19 mouse cellular contexts compared by ENCODE assay signal in genomic region chr2:118708472-118708871, GRCm38 (mm10). TPM values are rescaled to one million over a fixed set of nuclear protein-coding genes. Genes with fewer than 3 reads are reported as not detected.
DNase-seq lines count a peak whose midpoint lies in the region; TF ChIP-seq lines count a peak whose summit lies in the region.
"Had no signal": no experiment of that assay in that cellular context is flagged by ENCODE, and none has a peak within 500 bp of the region (broad histone marks: within the 10 kb centered on the region; RNA-seq: fewer than 3 reads in every experiment).

No protein-coding gene starts in this region.

- H3K4me3 ChIP-seq in testis, adult 2 months (ENCODE audit: control insufficient read depth, low read depth, low read length): peak overlapping the region; percentile 79
- H3K4me3 ChIP-seq: embryonic facial prominence, embryonic 10.5 days; embryonic facial prominence, embryonic 12.5 days; forebrain, embryonic 13.5 days; forebrain, embryonic 15.5 days had no signal

- TF ChIP-seq CTCF in testis, adult 2 months (IDR thresholded peaks at IDR 0.05; ENCODE audit: control insufficient read depth, insufficient read depth, insufficient replicate concordance, low read depth, low read length): no peak

- H3K27ac ChIP-seq in testis, adult 2 months (ENCODE audit: control insufficient read depth, insufficient read depth, low read depth, low read length): no peak overlapping the region
- H3K27ac ChIP-seq: embryonic facial prominence, embryonic 10.5 days; embryonic facial prominence, embryonic 12.5 days; forebrain, embryonic 13.5 days; forebrain, embryonic 15.5 days had no signal

- no peak for TF ChIP-seq POLR2A in testis, adult 2 months (IDR thresholded peaks at IDR 0.05; ENCODE audit: control insufficient read depth, low read depth, low read length)

- H3K27me3 ChIP-seq in testis, adult 2 months (ENCODE audit: control insufficient read depth, insufficient read depth, low read length): no peaks in the 10 kb centered on the region

- peak; percentile 44 for DNase-seq in heart, postnatal 4 days
- DNase-seq in heart, adult 8-10 months (ENCODE audit: low spot score): no peak
- no peak for DNase-seq in testis, postnatal 10 days (ENCODE audit: low spot score)
- no peak for DNase-seq in left cerebral cortex, adult 11 months (ENCODE audit: low spot score)
- DNase-seq: adrenal gland, adult 8-10 months; adrenal gland, postnatal 14 days; cerebellum, adult 11-12 months; cerebellum, adult 2 months; cerebellum, adult 9-10 months; cerebellum, postnatal 25 days; forebrain, postnatal 0 days had no signal

- H3K36me3 ChIP-seq in testis, adult 2 months (ENCODE audit: control insufficient read depth, insufficient read depth, low read length): no peaks in the 10 kb centered on the region
- H3K36me3 ChIP-seq: embryonic facial prominence, embryonic 10.5 days; embryonic facial prominence, embryonic 12.5 days; forebrain, embryonic 15.5 days had no signal

- H3K4me1 ChIP-seq in testis, adult 2 months (ENCODE audit: control insufficient read depth, insufficient read depth, low read length): peaks cover 28% of the 10 kb centered on the region

RNA-seq across cellular contexts. Expression of gene Ankrd63, which starts 4.7 kb away (rescaled TPM):
- total RNA-seq in heart, postnatal 4 days (2021): 1 to 10 TPM; 1.3 to 1.4 TPM
- 1 to 10 TPM; 1.0 to 3.1 (median 1.7) TPM for total RNA-seq in heart, adult 8-10 months (2022)
- 1.8 and 1.9 TPM in 2 replicates for polyA plus RNA-seq in testis, adult 2 months (2012; rRNA removed)
- total RNA-seq: ES-E14 had no signal
- polyA plus RNA-seq: embryonic facial prominence, embryonic 10.5 days; embryonic facial prominence, embryonic 12.5 days; forebrain, embryonic 11.5 days had no signal

RNA-seq across cellular contexts. Expression of gene Plcb2, which starts 19.8 kb away (rescaled TPM):
- total RNA-seq in heart, postnatal 4 days (2021): 1 to 10 TPM; 1.3 to 1.7 TPM
- 1 to 10 TPM; 2.2 to 3.3 (median 2.5) TPM for total RNA-seq in heart, adult 8-10 months (2022)
- 17.6 and 17.9 TPM in 2 replicates for polyA plus RNA-seq in testis, adult 2 months (2012; rRNA removed)
- polyA plus RNA-seq: C2C12 had no signal

RNA-seq across cellular contexts. Expression of gene Inafm2, which starts 37.1 kb away (rescaled TPM):
- total RNA-seq in heart, postnatal 4 days (2021): 10 to 100 TPM; 33.9 to 34.9 TPM
- total RNA-seq in heart, adult 8-10 months (2022): 10 to 100 TPM; 33.0 to 45.2 (median 33.9) TPM
- 12.6 and 13.4 TPM in 2 replicates for polyA plus RNA-seq in testis, adult 2 months (2012; rRNA removed)

RNA-seq across cellular contexts. Expression of gene Pak6, which starts 45.4 kb away (rescaled TPM):
- total RNA-seq in heart, postnatal 4 days (2021): 10 to 100 TPM; 14.0 to 14.2 TPM
- 10 to 100 TPM in 3 of 4 experiments, 1 to 10 TPM in 1; 7.5 to 13.4 (median 11.4) TPM for total RNA-seq in heart, adult 8-10 months (2022)
- 6.2 and 7.6 TPM in 2 replicates for polyA plus RNA-seq in testis, adult 2 months (2012; rRNA removed)

RNA-seq across cellular contexts. Expression of gene Ccdc9b, which starts 54.0 kb away (rescaled TPM):
- 1 to 10 TPM; 6.6 to 7.4 TPM for total RNA-seq in heart, postnatal 4 days (2021)
- 10 to 100 TPM; 24.6 to 38.6 (median 29.6) TPM for total RNA-seq in heart, adult 8-10 months (2022)
- polyA plus RNA-seq in testis, adult 2 months (2012; rRNA removed): 0.80 and 0.85 TPM in 2 replicates
